Mouse (Mus musculus) urinary bladder, postnatal 4 days (tissue): ENCODE results near the gene Iqcn.
A peak's percentile ranks its signal among the peaks of the same experiment; 100 is the strongest.

Source experiments
- DNase-seq, 2 experiments: peaks; one replicate each; pipeline ENCODE4 v3.0.0; 2021 to 2022; ENCODE audit warnings: low spot score in 2 of 2

The Iqcn gene

DNA sequence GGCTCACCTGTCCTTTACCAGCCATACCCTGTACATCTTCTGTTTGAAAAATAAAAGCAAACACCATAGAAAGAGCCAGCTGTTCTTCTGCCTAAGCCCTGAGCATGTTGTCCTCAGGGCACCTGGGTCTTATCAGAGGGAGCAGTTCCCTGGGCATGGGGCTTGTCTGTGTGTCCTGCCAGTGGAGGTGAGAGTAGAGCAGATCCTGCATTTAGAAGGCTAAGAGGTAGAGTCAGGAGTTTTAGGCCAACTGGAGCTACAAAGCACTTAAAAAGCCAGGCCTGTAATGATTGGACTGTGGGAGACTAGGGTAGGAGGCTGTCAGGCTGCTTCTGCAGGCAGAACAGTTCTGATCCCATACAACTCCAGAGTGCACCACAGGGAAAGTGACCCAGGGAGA lies 24.6 kb upstream of the Iqcn start:
- DNase-seq = no peak

DNA sequence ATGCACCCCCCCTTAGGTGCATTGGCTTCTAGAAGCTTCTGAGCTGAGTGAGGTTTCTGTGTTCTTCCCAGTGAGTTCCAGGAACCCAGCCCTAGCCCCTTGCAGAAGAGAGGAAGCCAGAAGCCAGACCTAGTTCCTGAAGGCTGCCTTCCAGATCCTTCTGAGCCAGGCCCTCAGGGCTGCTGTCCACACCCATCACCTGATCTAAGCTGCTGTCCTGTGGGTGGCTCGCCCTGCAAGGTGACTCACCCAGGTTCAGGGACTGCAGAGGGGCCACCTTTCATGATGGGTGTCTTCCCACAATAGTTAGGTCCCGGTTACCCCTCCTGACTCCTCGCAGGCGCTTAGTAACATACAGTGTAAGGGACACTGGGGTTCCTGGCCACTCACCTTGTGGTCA lies 23.9 kb upstream of the Iqcn start:
- DNase-seq = no peak

DNA sequence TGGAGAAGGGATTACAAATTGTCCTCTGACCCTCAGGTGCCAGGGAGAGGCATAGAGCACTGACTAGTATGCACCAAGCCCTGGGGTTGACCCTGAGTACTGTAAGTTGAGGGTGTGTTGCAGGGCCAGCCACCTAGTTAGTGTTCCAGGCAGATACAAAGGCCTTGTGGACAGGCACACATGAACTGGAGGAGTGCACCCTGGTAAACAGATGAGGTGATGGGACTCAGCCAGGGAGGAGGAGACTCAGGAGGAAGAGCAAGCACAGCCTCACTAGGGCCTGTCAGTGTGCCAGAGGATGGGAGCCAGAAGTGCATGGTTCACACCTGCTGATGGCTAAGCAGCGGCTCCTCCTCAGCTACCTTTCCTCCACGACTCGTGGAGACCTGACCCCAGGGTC lies 23.2 kb upstream of the Iqcn start:
- DNase-seq = no peak

DNA sequence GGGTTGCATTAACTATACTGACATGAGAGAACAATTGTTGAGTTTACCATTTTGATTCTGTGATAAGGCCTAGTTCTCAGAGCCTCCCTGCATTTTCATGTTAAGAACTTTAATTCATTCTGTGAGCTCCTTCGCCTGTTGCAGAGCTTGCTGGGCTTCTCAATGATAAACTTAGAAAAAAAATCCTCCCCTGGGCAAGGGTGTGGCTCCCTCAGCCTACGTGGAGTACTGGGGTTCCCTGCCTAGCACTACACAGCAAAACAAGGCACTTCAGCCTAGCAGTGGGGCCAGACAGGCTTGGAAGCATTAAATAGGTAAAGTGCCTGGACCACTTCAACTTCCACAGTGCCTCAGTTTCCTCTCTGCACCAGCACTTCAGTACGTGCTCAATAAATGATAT lies 21.8 kb upstream of the Iqcn start:
- DNase-seq = no peak

DNA sequence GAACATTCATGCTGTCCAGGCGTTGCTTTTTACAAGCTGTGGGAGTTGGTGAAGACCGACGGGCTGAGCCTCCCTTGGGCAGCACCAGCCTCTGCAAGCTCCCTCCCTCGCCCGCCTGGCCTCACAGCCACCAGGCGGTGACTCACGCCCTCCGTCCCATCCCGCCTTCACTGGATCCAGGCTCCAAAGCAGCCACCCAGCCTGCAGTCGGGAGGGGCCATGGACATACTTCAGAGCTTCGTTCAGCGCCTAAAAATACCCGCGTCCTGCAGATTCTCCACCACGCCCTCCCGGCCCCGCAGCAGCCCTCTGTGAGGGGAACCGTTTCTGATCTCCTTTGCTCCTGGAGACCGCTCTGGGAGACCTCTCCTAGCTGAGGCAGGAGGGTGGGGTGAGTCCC lies 21.1 kb upstream of the Iqcn start:
- peak; percentile 67 to 79 for DNase-seq

DNA sequence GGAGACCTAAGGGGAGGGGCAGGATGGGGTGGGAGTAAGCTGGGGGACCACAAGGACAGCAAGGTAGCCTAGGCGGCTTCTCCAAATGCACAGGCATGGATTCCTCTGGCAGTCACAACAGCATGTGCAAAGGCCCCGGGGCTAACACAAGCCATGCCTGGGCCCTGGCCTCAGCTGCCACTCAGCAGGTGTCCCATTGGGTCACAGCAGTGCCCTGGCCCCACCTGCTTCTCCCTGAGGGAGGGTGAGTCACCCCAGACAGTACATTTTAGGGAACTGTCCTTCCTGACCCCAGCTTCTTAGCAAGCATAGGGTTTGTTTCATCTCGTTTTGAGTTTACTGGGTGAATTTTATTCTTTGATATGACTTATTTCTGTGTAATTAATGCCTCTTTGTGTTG lies 20.6 kb upstream of the Iqcn start:
- DNase-seq = no peak

DNA sequence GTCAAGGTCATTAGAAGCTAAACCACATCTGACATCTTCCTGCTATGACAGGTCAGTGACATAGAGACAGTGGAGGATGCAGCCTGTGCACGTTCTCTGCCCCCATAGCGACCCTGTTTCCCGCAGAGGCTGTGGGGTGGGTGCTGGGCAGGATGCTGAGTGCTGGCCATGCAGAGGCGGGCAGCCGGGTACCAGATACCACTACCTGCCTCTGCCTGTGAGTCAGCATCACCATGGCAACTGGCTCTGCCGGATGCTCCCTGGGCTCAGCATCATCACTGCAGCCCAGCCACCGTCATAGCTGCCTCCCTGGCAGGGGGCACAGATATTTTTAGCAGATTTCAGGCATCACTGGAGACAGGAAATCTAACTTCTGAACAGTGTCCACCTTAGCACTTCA lies 19.0 kb upstream of the Iqcn start:
- DNase-seq = no peak

DNA sequence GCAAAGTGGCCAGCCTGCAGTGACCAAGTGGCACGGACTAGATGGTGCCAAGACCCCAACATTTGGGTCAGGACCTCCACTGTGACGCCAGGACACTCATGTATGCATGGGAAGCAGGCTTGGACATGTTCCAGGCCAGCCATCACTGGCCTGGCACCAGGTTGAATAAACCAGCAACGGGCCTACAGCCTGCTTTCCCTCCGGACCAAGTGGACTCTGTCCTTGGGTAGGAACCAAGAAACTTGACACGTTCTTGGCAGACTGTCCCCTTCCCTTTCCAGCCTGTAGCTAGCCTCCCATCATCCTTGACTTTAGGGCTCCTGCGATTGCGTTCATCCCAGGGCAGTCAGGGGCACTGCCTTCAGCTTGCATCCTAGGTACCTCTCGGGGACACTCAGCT lies 15.7 kb upstream of the Iqcn start:
- peak; percentile 74 to 75 for DNase-seq

DNA sequence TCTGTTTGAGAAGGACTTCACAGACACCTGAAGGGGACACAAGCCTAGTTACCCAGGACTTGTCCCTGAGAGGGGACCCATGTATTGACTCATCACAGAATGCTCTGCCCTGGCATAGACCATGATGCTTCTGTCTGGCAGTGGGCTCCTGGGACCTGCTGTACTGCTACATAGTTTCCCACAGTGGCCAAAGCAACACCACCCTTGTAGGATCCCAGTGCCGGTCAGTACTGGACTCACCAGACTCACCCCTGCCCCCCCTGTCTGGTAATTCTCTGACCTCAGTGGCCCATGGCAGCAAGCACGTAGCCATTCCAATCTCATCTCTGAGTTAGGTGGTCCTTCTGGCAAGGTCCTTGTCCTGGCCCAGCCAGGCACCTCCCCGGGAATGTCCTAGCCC lies 15.1 kb upstream of the Iqcn start:
- DNase-seq = no peak

DNA sequence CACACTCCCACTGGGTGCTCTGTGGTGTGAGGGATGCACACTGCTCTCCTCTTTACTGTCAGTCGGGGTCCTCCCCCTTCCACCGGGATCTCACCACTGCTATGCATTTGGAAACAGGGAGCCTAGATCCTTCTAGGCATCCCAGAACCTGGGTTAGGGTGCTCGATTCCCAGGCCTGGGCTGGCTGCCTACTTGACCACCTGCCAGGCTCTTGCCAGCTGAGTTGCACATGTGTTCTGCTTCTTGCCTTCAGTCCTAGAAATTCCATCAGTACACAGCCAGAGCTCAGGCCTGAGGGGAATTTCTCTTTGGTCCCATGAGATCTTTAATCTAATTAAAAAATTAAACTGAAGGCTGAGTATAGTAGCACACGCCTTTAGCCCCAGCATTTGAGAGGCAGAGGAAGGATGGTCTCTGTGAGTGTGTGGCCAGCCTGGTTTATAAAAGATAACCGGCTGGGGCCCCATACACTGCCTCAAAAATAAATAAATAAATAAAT lies 13.3 kb upstream of the Iqcn start:
- DNase-seq = no peak

DNA sequence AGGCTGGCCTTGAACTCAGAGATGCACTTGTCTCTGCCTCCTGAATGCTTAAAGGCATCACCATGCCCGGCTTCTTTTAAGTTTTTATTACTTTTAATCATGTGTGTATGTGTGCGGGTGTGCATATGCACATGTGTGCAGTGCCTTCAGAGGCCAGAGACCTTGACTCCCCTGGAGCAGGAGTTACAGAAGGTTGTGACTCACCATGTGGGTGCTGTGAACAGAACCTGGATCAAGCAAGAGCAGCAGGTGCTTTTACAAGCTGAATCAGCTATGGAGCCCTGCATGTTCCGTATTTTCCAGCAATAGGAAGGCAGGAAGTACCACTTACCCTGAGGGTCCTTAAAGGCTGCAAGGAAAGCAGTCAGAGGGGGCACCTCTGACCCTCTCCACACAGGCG lies 12.0 kb upstream of the Iqcn start:
- no peak for DNase-seq

DNA sequence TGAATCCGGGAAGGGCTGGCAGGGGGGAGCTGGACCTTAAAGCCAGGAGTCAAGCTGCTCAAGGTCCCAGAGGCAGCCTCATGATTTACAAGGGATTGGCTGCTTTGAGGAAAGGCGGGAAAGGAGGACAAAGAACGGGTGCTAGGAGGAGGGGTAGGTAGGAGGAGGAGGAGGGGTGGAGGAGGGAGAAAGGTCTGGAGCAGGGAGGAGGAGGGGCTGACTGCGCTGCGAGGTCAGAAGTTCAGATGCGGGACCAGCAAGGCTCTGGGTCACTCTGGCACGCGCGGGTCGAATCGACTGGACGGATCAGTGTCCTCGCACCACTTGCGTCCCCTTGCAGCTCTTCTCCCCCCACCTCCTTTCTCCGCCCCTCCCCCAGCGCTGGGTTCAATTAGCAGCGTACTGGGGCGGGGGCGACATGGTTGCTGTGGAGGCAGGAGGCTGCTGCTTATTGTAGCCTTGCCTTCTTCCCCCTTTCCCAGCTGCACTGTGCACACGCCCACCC lies 11.5 kb upstream of the Iqcn start:
- no peak for DNase-seq

DNA sequence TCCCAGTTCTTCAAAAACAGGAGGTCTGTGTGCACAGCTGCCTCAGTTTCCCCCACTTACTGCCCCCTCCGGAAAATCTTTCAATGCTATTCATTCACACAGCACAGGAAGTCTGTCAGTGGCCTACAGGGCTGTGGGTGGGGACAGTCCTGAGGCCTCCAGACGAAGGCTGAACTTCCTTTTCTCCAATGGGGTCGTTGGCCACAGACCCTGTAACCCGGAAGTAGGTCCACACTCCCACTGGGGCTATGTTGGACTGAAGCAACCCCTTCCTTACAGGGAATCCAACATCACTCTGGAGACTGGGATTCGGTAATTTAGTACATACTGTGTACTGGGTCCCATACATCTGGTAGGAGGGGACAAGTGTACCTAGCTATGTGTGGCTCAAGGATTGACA lies 9.6 kb upstream of the Iqcn start:
- DNase-seq = no peak

DNA sequence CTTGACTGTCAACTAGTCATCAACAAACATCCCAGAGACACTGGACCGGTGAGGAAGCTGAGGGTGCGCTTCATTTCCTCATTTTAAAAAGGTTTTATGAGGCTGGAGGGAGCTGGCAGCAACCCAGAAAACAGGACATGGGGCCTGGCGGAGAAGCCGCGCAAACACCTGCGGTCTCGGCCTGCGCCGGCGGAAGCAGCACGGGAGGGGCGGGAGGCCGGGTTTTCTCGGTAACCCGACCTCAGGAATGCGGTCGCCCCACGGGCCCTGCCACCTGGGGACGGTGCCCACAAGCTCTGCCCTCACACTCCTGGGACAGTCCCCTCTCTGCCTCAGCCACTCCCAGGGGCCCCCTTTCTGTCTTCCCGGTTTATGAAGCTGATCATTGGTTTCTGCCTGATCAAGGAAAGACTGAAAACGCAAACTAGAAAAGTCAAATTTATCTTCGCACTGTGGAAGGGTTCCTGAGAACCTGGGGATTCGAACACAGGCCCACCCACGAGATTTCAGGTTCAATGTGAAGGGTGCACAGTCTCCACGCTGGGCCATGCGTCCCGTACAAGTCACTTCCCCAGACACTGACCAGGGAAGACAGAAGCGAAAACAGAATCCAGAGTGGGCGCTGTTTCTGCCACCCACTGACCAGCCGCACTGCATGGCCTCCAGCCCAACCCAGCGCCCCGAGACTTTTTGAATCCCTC lies 7.8 kb upstream of the Iqcn start:
- peak in 1 of 2 experiments; percentile 61 for DNase-seq

DNA sequence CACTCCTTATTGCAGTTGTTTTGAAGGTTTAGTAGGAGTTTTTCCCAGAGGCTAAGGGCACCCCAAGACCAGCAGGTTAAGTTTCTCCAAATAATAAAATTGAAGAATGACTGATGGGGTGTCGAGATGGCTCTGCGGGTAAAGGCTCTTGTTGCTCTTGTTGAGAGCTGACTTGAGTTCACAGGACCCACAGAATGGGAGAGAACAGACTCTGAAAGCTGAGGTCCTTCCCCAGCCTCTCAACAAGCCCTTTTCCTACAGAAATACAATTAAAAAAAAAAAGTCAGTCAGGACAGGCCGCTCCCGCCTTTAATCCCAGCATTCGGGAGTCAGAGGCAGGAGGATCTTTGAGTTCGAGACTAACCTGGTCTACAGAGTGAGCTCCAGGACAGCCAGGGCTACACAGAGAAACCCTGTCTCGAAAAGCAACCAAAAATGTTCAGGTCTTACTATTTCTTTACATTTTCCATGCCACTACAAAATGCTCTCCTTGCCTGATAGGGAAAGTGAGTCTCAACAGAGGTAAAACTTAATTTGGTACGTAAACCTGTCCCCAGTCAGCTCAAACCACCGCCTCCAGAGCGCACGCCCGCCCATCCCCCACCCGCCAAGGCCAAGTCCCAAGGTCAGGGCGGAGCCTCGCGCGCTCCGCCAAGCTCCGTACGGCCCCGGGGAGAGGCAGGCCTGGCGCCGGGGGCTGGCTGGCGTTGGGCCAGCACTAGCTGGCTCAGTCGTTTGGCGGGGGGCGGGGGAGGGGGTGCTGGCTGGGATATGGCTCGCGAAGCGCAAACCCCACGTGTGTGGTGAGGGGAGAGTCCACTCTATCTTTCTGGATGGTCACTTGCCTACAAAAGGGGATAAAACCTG lies 7.0 kb upstream of the Iqcn start:
- DNase-seq = peak; percentile 76 to 77

DNA sequence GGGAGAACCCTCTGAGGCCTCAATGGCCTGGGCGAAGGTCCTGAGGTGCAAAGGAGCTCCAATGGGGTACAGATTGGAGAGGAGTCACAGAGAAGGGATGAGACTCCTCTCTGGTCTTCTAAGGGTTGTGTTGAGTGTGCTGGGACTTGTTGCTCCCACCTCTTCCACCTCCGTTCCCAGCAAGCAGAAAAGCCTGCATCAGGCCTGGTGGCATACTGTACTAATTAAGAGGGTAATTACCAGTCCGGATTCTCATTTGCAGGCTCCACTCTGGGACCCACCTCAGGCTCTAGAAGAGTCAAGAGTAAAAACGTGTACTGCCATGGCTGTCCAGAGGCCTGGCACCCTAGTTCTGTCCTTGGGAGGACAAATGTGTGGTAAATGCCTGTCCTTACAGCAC lies 6.3 kb upstream of the Iqcn start:
- DNase-seq = no peak

DNA sequence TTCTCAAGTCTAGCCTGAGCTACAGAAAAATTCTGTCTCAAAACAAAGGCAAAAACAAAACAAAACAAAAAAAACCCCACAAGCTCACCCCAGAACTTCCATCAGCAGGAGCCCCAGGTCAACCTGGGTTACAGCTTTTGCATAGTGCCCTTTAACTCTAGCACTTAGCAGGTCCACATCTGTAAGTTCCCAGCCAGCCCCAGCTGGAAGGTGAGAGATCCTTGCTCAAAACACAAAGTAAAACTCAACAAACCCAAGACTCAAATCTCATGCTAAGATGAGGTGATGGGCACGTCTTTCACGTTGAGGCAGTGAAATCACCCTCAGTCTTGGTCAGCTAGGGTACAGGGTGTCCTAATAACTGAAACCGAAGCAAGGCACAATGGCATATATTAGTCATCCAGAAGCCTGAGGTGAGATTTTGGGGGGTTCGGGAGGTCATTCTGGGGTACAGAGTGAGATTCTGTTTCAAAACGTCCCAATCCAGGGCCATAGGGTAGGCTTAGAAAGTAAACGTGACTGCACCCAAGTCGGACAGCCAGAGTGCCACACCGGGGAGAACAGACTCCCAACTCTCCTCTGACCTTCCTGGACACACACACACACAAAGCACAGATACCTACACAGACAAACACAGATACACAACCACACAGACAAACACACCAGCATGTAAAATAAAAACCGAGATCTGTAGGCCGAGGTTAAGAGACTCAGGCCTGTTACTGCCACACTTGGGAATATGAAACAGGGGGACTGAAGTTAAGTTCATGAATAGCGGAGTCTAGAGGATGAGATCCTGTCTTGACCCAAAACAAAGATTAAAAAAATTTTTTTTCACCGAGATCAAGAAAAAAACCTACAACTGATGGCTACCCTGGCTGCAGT lies 5.6 kb upstream of the Iqcn start:
- DNase-seq = no peak

DNA sequence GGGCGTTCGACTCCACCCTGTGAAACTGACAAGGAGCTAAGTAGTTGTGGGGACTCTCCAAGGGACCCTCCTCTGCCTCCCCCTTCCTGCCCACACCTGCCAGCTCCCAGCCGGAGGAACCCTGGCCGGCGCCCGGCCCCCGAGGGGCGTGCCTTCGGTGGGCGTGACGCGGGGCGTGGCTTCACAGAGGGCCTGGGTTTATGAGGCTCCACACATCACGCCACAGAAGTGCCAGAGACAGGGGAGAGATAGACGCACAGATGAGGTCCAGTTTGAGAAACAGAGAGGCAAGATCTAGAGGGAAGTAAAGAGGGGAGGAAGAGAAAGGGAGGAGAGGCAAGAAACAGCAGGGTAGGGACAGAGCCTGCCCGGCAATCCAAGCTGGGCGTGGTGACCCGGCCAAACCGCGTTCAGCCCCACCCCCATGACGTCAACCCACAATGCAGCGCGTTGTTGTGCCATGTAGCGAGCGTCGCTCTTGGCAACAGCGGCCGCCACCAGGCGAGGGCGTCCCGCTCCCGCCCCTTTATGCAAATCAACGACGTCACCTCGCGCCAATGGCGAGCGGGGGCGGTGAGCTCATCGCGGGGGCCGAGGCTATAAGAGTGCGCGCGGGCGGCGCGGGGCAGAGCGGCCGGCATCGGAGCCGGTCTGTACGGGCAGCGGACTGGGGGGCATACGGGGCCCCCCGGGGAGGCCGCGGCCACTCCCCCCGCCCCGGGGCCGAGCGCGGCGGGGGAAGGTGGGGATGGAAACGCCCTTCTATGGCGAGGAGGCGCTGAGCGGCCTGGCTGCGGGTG lies 4.7 kb upstream of the Iqcn start, which contains the start of gene Jund:
Gene Jund (plus strand): TSS at position 640 of the 800 bp plus-strand sequence.
- peak; percentile 99 to 100 for DNase-seq

DNA sequence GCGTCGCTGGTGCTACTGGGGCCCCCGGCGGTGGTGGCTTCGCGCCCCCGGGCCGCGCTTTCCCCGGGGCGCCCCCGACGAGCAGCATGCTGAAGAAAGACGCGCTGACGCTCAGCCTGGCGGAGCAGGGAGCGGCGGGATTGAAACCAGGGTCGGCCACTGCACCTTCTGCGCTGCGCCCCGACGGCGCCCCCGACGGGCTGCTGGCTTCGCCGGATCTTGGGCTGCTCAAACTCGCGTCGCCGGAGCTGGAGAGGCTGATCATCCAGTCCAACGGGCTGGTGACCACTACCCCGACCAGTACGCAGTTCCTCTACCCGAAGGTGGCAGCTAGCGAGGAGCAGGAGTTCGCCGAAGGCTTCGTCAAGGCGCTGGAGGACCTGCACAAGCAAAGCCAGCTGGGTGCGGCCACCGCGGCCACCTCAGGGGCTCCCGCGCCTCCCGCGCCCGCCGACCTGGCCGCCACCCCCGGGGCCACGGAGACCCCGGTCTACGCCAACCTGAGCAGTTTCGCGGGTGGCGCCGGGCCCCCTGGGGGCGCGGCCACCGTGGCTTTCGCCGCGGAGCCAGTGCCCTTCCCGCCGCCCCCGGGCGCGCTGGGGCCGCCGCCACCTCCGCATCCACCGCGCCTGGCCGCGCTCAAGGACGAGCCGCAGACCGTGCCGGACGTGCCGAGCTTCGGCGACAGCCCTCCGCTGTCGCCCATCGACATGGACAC lies 4.0 kb upstream of the Iqcn start:
- no peak for DNase-seq

DNA sequence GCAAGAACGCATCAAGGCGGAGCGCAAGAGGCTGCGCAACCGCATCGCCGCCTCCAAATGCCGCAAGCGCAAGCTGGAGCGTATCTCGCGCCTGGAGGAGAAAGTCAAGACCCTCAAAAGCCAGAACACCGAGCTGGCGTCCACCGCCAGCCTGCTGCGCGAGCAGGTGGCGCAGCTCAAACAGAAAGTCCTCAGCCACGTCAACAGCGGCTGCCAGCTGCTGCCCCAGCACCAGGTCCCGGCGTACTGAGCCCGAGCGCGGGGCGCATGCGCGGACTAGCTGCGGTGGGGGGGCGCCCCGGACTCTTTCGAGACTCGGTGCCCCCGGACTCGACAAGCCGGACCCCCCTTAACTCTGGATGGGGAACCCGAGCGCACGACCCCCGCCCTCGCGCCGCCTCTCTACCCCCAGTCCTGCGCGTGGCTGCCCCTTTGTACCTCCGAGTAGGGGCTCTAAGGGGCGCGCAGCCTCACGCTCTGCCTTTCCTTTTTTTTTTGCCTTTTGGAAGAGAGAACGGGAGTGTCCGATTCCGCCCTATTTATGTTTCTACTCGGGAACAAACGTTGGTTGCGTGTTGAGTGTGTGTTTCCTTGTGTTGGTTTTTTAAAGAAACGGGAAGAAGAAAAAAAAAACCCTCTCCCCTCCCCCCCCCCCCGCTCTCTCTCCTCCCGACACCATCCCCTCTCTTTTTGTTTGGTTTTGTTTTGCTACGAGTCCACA lies 3.3 kb upstream of the Iqcn start:
- DNase-seq = peak; percentile 79 to 80
